Mouse (Mus musculus): ENCODE results near the gene Gle1.

Gle1 gene

GRCm38 (mm10) chr2:29961246-29961645, 26.0 kb downstream of the Gle1 start:
- ATAC-seq (ENCODE audit: insufficient number of reproducible peaks, low FRiP score, low TSS enrichment) = no peak

- ATAC-seq (ENCODE audit: insufficient number of reproducible peaks, low FRiP score, low TSS enrichment) = no peak
Observed at GRCm38 (mm10) chr2:29964354-29965249, 29.4 kb downstream of the Gle1 start.

DNA sequence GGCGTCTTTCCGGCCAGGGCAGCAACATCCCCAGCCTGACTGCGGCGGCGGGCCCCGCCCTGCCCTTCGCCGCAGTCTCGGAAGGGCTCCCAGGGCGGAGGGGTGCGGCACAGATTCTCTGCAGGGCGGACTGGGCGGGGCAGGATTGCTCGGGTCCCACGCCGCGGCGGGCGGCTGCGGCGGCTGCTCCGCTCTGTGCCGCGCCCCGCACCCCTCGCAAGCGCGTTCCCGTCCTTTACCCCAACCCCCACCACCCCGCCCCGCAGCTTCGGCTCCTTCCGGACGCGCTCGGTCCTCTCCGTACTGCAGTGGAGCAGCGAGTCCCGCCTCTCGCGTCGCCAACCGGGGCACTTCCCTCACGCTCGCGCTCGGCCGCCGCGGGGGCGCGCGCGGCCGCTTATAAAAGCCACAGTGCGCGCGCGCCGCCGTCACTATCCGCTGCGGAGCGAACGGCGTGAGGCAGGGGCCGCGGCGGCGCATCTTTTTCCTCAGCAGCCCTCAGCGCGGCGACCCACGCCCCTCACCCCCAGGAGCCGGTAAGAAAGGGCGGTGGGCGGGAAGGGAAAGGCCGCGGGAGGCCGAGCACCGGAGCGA, 30.1 kb downstream of the Gle1 start, which contains the start of gene Sptan1:
TSS of gene Sptan1 (plus strand) at position 311 of the 594 bp plus-strand sequence.
- peak; percentile 91 for ATAC-seq (ENCODE audit: insufficient number of reproducible peaks, low FRiP score, low TSS enrichment)

- ATAC-seq (ENCODE audit: insufficient number of reproducible peaks, low FRiP score, low TSS enrichment) = no peak
Observed at GRCm38 (mm10) chr2:29965906-29966305, 30.7 kb downstream of the Gle1 start.

GRCm38 (mm10) chr2:29966826-29967225, 31.6 kb downstream of the Gle1 start:
- no peak for ATAC-seq (ENCODE audit: insufficient number of reproducible peaks, low FRiP score, low TSS enrichment)

GRCm38 (mm10) chr2:29967768-29968167, 32.5 kb downstream of the Gle1 start:
- ATAC-seq (ENCODE audit: insufficient number of reproducible peaks, low FRiP score, low TSS enrichment) = no peak

GRCm38 (mm10) chr2:29968638-29969037, 33.4 kb downstream of the Gle1 start:
- no peak for ATAC-seq (ENCODE audit: insufficient number of reproducible peaks, low FRiP score, low TSS enrichment)

DNA sequence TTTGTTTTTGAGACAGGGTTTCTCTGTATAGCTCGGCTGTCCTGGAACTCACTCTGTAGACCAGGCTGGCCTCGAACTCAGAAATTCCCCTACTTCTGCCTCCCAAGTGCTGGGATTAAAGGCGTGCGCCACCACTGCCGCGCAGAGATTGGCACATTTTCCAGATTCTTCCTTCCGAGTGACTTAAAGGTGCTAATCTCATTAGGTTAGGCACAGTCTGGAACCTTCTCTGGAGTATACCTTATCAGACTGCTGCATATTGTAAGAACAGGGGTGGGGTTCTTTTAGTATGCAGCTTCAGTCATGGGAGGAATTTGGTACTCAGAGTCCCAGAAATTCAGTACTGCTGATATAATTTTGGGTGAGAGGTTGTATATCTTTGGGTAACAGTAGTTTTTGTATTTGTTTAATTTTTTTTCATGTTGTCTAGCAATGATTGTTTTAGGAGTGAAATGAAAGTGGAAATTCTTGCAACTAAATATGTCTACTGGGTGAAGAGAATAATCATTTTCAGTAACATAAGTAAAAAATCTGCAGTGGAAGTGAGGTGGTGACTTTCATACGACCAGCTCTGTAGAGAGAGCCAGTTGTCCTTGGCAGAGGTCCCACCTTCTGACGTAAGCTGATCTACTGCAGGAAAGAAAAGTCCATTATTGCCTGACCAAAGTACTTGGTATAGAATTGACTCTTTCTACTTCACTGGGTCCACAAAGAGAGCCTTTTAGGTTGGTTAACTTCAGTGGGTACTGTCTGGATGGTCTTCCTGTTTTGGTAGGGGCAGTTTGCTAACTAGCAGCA, 36.8 kb downstream of the Gle1 start:
- ATAC-seq (ENCODE audit: insufficient number of reproducible peaks, low FRiP score, low TSS enrichment) = no peak

- ATAC-seq (ENCODE audit: insufficient number of reproducible peaks, low FRiP score, low TSS enrichment) = no peak
Observed at GRCm38 (mm10) chr2:29973525-29973924, 38.3 kb downstream of the Gle1 start.

- no peak for ATAC-seq (ENCODE audit: insufficient number of reproducible peaks, low FRiP score, low TSS enrichment)
Observed at GRCm38 (mm10) chr2:29977307-29977706, 42.1 kb downstream of the Gle1 start.

GRCm38 (mm10) chr2:29980661-29981060, 45.4 kb downstream of the Gle1 start:
- ATAC-seq (ENCODE audit: insufficient number of reproducible peaks, low FRiP score, low TSS enrichment) = no peak

DNA sequence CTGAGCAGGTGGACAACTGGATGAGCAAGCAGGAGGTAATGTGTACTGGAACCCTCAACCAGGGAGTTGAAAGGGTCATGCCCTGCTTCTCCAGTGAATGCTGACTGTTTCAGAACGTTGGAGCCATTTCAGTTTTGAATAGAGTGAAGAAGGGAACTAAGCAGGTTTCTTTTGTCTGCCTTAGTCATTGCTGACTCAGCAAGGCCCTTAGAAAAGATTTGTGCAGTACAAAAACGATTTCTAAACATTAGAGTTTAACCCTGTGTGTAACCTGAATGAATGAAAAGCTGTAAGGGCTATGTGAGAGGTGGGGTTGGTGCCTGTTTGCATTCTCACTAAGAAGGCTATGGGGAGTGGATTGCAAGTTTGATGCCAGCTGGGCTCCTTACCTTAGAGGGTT, 56.7 kb downstream of the Gle1 start:
- ATAC-seq (ENCODE audit: insufficient number of reproducible peaks, low FRiP score, low TSS enrichment) = no peak

GRCm38 (mm10) chr2:30009101-30009500, 73.9 kb downstream of the Gle1 start:
- no peak for ATAC-seq (ENCODE audit: insufficient number of reproducible peaks, low FRiP score, low TSS enrichment)

Measured in cerebellum, adult (tissue).